Mouse (Mus musculus) lung, postnatal 0 days (tissue): ENCODE measurements at regions not wholly inside any gene's neighbourhood (a gene's known extent, or its start where the extent isn't known, plus 50 kb on each side); places are given as distances from the start of the nearest gene placed in this dataset.

Source experiments
- ATAC-seq: fragments of 200-750 bp; cut with Nextera tagmentation; 2 replicates; pipeline ENCODE4 v1.8.0; 2017; ENCODE audit warnings: moderate library complexity
- DNase-seq: peaks from one replicate; pipeline ENCODE4 v3.0.0-alpha.2; 2016; ENCODE audit warnings: low spot score
- H3K27ac ChIP-seq: fragments of 300-500 bp; sonication (generic); 2 replicates; pipeline ENCODE4 v1.5.1; 2014; ENCODE audit warnings: antibody characterized with exemption, mild to moderate bottlenecking, low read length, mixed read lengths
- H3K27me3 ChIP-seq: fragments of 300-500 bp; sonication (generic); replicated peaks from 2 replicates; pipeline ENCODE4 v1.6.1; 2014; ENCODE audit warnings: low read length, mixed read lengths; ENCODE audit not compliant: insufficient read depth
- H3K36me3 ChIP-seq: fragments of 300-500 bp; sonication (generic); 2 replicates; pipeline ENCODE4 v1.6.1; 2014; ENCODE audit warnings: low read length, mixed read lengths; ENCODE audit not compliant: insufficient read depth
- H3K4me1 ChIP-seq: fragments of 300-500 bp; sonication (generic); 2 replicates; pipeline ENCODE4 v1.6.1; 2014; ENCODE audit warnings: antibody characterized with exemption, low read depth, low read length, mixed read lengths; ENCODE audit not compliant: insufficient read depth
- H3K4me2 ChIP-seq: fragments of 300-500 bp; sonication (generic); replicated peaks from 2 replicates; pipeline ENCODE4 v1.6.1; 2014; ENCODE audit warnings: low read depth, mild to moderate bottlenecking, low read length, moderate library complexity, mixed read lengths
- H3K4me3 ChIP-seq: fragments of 300-500 bp; sonication (generic); 2 replicates; pipeline ENCODE4 v1.5.1; 2014; ENCODE audit warnings: low read depth, low read length
- H3K9ac ChIP-seq: fragments of 300-500 bp; sonication (generic); replicated peaks from 2 replicates; pipeline ENCODE4 v1.6.1; 2014; ENCODE audit warnings: low read depth, mild to moderate bottlenecking
- H3K9me3 ChIP-seq: fragments of 300-500 bp; sonication (generic); 2 replicates; pipeline ENCODE4 v1.6.1; 2016; ENCODE audit warnings: low read length, mixed read lengths
- CTCF ChIP-seq: IDR thresholded peaks from 2 replicates; pipeline ENCODE4 v1.5.1; 2016; ENCODE audit warnings: antibody characterized with exemption, mild to moderate bottlenecking
- EP300 ChIP-seq: IDR thresholded peaks from 2 replicates; pipeline ENCODE4 v1.6.1; 2016; ENCODE audit warnings: antibody characterized with exemption, mild to moderate bottlenecking, control low read depth
- WGBS: fragments of 180-500 bp; shearing (Covaris S2); extraction: QIAGEN DNeasy Blood & Tissue Kit; methylation state at CpG from one replicate; pipeline ENCODE4 v1.1.7; 2014; 5-methylcytosine and 5-hydroxymethylcytosine counted together

DNA sequence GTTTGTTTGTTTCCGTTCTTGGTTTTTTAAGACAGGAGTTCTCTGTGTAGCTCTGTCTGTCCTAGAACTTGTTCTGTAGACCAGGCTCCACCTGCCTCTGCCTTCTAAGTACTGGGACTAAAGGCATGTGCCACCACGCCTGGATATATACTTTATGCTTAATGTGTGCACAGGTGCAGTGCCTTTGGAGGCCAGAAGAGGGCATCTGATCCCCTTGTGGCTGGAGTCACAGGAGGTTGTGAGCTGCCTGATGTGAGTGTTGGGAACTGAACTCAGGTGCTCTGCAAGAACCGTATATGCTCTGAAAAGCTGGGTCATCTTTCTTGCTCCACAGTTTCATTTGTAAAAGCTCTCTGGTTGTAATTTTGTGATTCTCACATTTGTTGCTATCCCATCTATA, 100.7 kb downstream of the 9530068E07Rik start:
- ATAC-seq (no peak), DNase-seq (no peak)
- TF ChIP-seq CTCF (peak; percentile 23; the same call in 1 of the 2 replicates), EP300 (no peak)
- H3K27me3 ChIP-seq: no peaks in the 10 kb centered on the region
- H3K27ac ChIP-seq: no peak overlapping the region
- no peaks in the 10 kb centered on the region for H3K4me1 ChIP-seq
- H3K9me3 ChIP-seq: no peaks in the 10 kb centered on the region
- H3K4me3 ChIP-seq: no peak overlapping the region
- no peak overlapping the region for H3K9ac ChIP-seq
- H3K36me3 ChIP-seq: no peaks in the 10 kb centered on the region
- H3K4me2 ChIP-seq: no peak overlapping the region
- 81% methylated on average over 3 of the region's 3 CpGs for WGBS

DNA sequence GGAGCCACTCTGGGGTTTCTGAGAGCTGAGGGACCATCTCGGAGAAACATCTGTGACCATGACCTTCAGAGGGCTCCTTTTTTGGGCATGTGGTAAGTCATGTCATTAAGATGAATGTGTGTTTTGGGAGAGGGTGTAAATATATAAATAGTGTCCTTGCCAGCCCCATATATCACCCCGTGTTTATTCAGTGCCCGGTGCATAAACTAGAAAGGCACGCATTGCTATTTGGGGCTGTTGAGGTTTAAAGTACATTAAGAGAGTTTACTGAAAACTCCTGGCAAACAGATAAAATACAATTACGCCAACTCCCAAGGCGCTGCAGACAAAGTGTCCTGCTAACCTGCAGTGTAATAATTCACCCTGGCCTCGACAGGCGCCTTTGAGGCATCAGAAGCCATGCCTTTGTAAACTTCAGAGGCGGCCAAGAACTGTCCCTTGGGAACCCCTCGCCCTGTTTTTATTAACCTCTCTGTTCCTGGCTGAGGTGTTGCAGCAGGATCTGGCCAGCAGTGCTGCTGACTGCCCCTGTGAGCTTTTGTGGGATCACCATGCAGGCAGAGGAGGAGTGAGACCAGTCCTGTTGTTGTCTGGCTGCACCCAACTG, 106.6 kb downstream of the 9530068E07Rik start:
- H3K9me3 ChIP-seq: no peaks in the 10 kb centered on the region
- H3K4me3 ChIP-seq: no peak overlapping the region
- TF ChIP-seq CTCF (no peak), EP300 (no peak)
- 10% methylated on average over 10 of the region's 10 CpGs for WGBS
- H3K27ac ChIP-seq: no peak overlapping the region
- H3K4me1 ChIP-seq: no peaks in the 10 kb centered on the region
- DNase-seq (no peak), ATAC-seq (no peak; the same call in 1 of the 2 replicates)
- H3K27me3 ChIP-seq: no peaks in the 10 kb centered on the region
- no peak overlapping the region for H3K9ac ChIP-seq
- H3K36me3 ChIP-seq: no peaks in the 10 kb centered on the region
- H3K4me2 ChIP-seq: no peak overlapping the region

DNA sequence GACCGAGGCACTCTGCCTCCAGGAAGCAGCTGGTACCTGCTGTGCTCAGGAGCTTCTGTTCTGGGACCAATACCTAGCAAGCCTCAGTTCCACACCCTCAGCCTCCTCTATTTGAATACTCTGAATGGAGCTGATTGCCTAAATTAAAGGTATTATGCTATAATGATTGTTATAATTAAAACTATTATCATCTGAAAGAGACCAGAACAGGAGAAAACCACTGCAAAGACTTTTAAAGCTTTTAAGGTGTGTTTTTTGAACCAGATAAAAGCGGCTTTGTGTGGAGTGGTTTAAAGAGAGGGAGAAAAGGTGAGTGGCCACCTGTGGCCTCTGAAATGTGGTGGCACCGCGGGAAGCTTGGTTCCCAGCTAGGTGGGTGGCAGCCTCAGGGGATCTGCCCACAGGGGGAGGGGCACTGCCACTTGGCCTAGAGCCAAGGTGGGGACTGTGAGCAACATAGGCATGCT, 115.6 kb downstream of the 9530068E07Rik start:
- Histone ChIP-seq H3K9me3 (no peaks in the 10 kb centered on the region), H3K27ac (no peak overlapping the region), H3K4me1 (no peaks in the 10 kb centered on the region), H3K9ac (no peak overlapping the region), H3K4me2 (no peak overlapping the region), H3K4me3 (no peak overlapping the region), H3K36me3 (no peaks in the 10 kb centered on the region), H3K27me3 (no peaks in the 10 kb centered on the region)
- ATAC-seq (no peak), DNase-seq (no peak)
- 33% methylated on average over 4 of the region's 4 CpGs for WGBS
- TF ChIP-seq CTCF (no peak), EP300 (no peak)

DNA sequence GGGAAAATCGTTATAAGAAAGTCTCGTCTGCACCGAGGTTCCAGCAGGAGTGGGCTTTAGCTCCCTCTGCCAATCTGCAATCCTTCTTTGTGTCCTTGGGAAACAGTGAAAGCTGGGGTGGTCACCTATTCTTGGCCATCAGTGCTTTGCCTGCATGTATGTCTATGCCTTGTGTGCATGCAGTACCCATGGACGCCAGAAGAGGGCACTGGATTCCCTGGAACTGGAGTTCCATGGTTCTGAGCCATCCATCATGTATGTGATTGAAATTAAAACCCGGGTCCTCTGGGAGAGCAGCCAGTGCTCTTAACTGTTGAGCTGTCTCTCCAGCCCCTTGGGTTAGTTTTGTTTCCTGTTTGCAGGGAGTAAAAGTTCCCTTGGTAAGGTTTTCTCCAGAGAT, 121.1 kb downstream of the 9530068E07Rik start:
- Histone ChIP-seq H3K4me1 (no peaks in the 10 kb centered on the region), H3K4me3 (no peak overlapping the region), H3K27me3 (no peaks in the 10 kb centered on the region), H3K4me2 (no peak overlapping the region), H3K27ac (no peak overlapping the region), H3K9ac (no peak overlapping the region), H3K36me3 (no peaks in the 10 kb centered on the region), H3K9me3 (no peaks in the 10 kb centered on the region)
- 73% methylated on average over 5 of the region's 5 CpGs for WGBS
- ATAC-seq (no peak), DNase-seq (no peak)
- no peak for TF ChIP-seq EP300
- TF ChIP-seq CTCF: peak; percentile 61

DNA sequence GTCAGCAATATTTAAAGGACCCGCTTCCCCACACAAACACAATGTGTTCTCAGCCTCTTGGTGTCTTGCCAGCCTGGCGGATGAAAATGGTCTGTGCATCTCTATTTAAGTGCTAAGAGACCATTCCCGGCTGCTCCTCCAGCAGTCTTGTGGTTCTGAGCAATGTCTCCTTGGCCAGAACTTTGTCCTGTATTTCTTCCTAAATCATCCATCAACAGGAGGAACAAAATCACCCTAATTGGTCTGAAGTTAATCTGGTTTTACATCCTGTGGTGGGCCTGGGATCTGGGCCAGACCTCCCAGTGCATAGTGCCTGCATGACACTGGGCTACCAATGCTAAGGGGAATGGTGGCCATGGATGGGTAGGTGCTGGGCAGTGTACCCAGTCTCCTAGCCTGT, 123.6 kb downstream of the 9530068E07Rik start:
- peak; percentile 52 for DNase-seq
- H3K36me3 ChIP-seq: no peaks in the 10 kb centered on the region
- ATAC-seq: peak; percentile 28; the same call in 1 of the 2 replicates
- 49% methylated on average over 3 of the region's 3 CpGs for WGBS
- no peaks in the 10 kb centered on the region for H3K9me3 ChIP-seq
- H3K9ac ChIP-seq: no peak overlapping the region
- H3K27ac ChIP-seq: no peak overlapping the region
- TF ChIP-seq CTCF: 0 out of 2 replicates have a peak, but pooled peaks have one; percentile 10
- no peak for TF ChIP-seq EP300
- H3K27me3 ChIP-seq: no peaks in the 10 kb centered on the region
- H3K4me1 ChIP-seq: no peaks in the 10 kb centered on the region
- no peak overlapping the region for H3K4me3 ChIP-seq
- no peak overlapping the region for H3K4me2 ChIP-seq

DNA sequence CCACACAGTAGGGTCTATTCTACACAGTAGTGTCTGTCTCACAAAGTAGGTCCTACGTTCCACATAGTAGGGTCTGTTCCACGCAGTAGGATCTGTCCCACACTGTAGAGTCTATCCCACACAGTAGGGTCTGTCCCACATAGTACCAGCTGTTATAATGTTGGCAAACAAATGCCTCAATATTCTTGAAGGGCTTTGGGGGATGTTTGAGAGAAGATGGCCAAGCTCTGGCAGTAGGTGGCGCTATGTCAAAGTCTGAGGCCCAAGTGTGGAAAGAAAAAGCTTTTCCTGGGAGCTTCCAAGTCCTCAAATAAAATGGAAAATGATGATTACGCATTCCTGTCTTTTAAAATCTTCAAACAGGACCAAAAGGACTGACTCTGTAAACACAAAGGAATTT, 125.7 kb downstream of the 9530068E07Rik start:
- DNase-seq: peak; percentile 78
- no peaks in the 10 kb centered on the region for H3K9me3 ChIP-seq
- WGBS: 35% methylated on average over 4 of the region's 4 CpGs

More for the DNA sequence above, 125.7 kb downstream of the 9530068E07Rik start:
- no peaks in the 10 kb centered on the region for H3K27me3 ChIP-seq
- H3K27ac ChIP-seq: no peak overlapping the region
- peak; percentile 25; the same call in 1 of the 2 replicates for ATAC-seq
- H3K4me1 ChIP-seq: 0 out of 2 replicates have a peak, but pooled peaks cover 3% of the 10 kb centered on the region
- H3K4me3 ChIP-seq: no peak overlapping the region
- H3K9ac ChIP-seq: no peak overlapping the region
- no peaks in the 10 kb centered on the region for H3K36me3 ChIP-seq
- H3K4me2 ChIP-seq: no peak overlapping the region
- TF ChIP-seq CTCF: peak; percentile 75
- no peak for TF ChIP-seq EP300
